Mouse (Mus musculus): ENCODE measurements around the gene Ryk. TPM values are rescaled to one million over a fixed set of nuclear protein-coding genes. Genes with fewer than 3 reads are reported as not detected.

Ryk gene
- polyA plus RNA-seq, 1 experiment from 2014 or later, result 18.5 TPM

Other genes starting within 250 kb of the Ryk start
- gene Anapc13, start 208.6 kb upstream of the Ryk start, polyA plus RNA-seq (2014; fragmentation: Nextera tagmentation; extraction: Ambion mirVana), result 151 and 180 TPM in 2 replicates
- gene Cep63, start 208.4 kb upstream of the Ryk start, polyA plus RNA-seq (2014; fragmentation: Nextera tagmentation; extraction: Ambion mirVana), result 32.7 and 44.4 TPM in 2 replicates
- gene Amotl2, start 118.2 kb upstream of the Ryk start, polyA plus RNA-seq (2014; fragmentation: Nextera tagmentation; extraction: Ambion mirVana), result 61.0 and 77.7 TPM in 2 replicates
- gene Slco2a1, start 153.8 kb downstream of the Ryk start, polyA plus RNA-seq (2014; fragmentation: Nextera tagmentation; extraction: Ambion mirVana), result 0.88 and 1.5 TPM in 2 replicates